In the genomic region with DNA sequence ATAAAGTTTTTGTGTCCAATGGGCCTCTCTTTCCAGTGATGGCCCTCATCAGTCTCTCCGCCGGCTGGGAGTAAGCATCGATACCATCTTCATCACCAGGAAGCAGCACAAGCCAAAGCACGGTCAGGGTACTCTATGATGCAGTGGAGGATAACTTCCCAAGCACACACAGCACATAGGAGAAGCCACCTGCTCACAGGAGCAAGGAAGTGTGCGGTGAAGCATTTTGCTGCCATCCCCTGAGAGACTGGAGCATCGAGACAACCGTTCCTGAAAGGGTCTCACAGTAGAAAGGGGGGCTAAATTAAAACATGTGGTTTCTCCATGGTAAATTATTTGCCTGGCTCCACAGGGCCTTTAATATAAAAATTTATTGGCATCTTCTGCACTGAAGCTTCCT, we compare ENCODE assay signal across 15 mouse cellular contexts.
"Had no signal": no experiment of that assay in that cellular context is flagged by ENCODE, and none has a peak within 500 bp of the region (broad histone marks: within the 10 kb centered on the region; RNA-seq: fewer than 3 reads in every experiment).

No protein-coding gene starts in this region.

- H3K36me3 ChIP-seq: neural tube, embryonic 15.5 days; stomach, embryonic 15.5 days had no signal

- H3K9me3 ChIP-seq: neural tube, embryonic 15.5 days; stomach, embryonic 15.5 days had no signal

- H3K9ac ChIP-seq: neural tube, embryonic 15.5 days; stomach, embryonic 15.5 days had no signal

- H3K27ac ChIP-seq: neural tube, embryonic 15.5 days; stomach, embryonic 15.5 days; stomach, postnatal 0 days had no signal

- H3K27me3 ChIP-seq: neural tube, embryonic 15.5 days; stomach, embryonic 15.5 days had no signal

- DNase-seq: retina, postnatal 1 day; right cerebral cortex, adult 18-20 months; right cerebral cortex, postnatal 14 days; right cerebral cortex, postnatal 25 days; right cerebral cortex, postnatal 4 days; spleen, adult 18-20 months; thymus, adult 18-20 months; thymus, adult 2 months; thymus, postnatal 14 days; thymus, postnatal 25 days; thymus, postnatal 36 days; thymus, postnatal 4 days had no signal

- H3K4me3 ChIP-seq: neural tube, embryonic 15.5 days; stomach, embryonic 15.5 days had no signal

- H3K4me1 ChIP-seq: neural tube, embryonic 15.5 days; stomach, embryonic 15.5 days had no signal

- H3K4me2 ChIP-seq: neural tube, embryonic 15.5 days; stomach, embryonic 15.5 days had no signal
